Mouse (Mus musculus) MEL (cell line): ENCODE results near the gene Arrdc1. TPM values are rescaled to one million over a fixed set of nuclear protein-coding genes. Genes with fewer than 3 reads are reported as not detected.

Experiments
- DNase-seq: peaks from one replicate; pipeline ENCODE4 v3.0.0; 2011; ENCODE audit warnings: low read depth, low spot score
- H3K27ac ChIP-seq: 2 replicates; pipeline ENCODE4 v1.5.1; 2012; ENCODE audit warnings: low read depth, mild to moderate bottlenecking, control low read depth, low read length, moderate library complexity; ENCODE audit not compliant: control insufficient read depth
- H3K27me3 ChIP-seq, 2 experiments: fragments of 150-350 bp in 1 of 2; sonication (generic) in 1 of 2; 2 replicates each; pipeline ENCODE4 v1.6.1; 2012; ENCODE audit warnings: low read length in 2 of 2, mild to moderate bottlenecking in 2 of 2, improper control_type of control experiment in 1 of 2, moderate library complexity in 1 of 2; ENCODE audit not compliant: insufficient read depth in 2 of 2, control insufficient read depth in 1 of 2
- H3K36me3 ChIP-seq, 2 experiments: 2 replicates each; pipeline ENCODE4 v1.6.1; 2012 to 2014; ENCODE audit warnings: low read length in 2 of 2, improper control_type of control experiment in 1 of 2, inconsistent platforms in 1 of 2, mild to moderate bottlenecking in 1 of 2; ENCODE audit not compliant: insufficient read depth in 2 of 2, control insufficient read depth in 1 of 2
- H3K4me1 ChIP-seq, 2 experiments: fragments of 150-350 bp in 1 of 2; sonication (generic) in 1 of 2; 2 replicates each; pipeline ENCODE4 v1.6.1; 2012; ENCODE audit warnings: low read length in 2 of 2, improper control_type of control experiment in 1 of 2, mild to moderate bottlenecking in 1 of 2; ENCODE audit not compliant: insufficient read depth in 2 of 2, control insufficient read depth in 1 of 2
- H3K4me3 ChIP-seq, 2 experiments: fragments of 150-350 bp in 1 of 2; sonication (generic) in 1 of 2; 2 replicates each; pipeline ENCODE4 v1.5.1; 2012; ENCODE audit warnings: low read depth in 2 of 2, low read length in 2 of 2, mild to moderate bottlenecking in 2 of 2, moderate library complexity in 2 of 2, control low read depth in 1 of 2, improper control_type of control experiment in 1 of 2; ENCODE audit not compliant: control insufficient read depth in 1 of 2, insufficient read depth in 1 of 2
- H3K79me2 ChIP-seq: 2 replicates; pipeline ENCODE4 v1.6.1; 2012; ENCODE audit warnings: mild to moderate bottlenecking, low read length, moderate library complexity; ENCODE audit not compliant: control insufficient read depth, poor library complexity, insufficient read depth
- H3K9ac ChIP-seq: 2 replicates; pipeline ENCODE4 v1.6.1; 2012; ENCODE audit warnings: low read depth, mild to moderate bottlenecking, control low read depth, low read length, moderate library complexity; ENCODE audit not compliant: control insufficient read depth, poor library complexity, severe bottlenecking
- H3K9me3 ChIP-seq: fragments of 150-350 bp; sonication (generic); replicated peaks from 2 replicates; pipeline ENCODE4 v1.6.1; 2012; ENCODE audit warnings: mild to moderate bottlenecking, low read length, improper control_type of control experiment, moderate library complexity; ENCODE audit not compliant: insufficient read depth
- CHD1 ChIP-seq: IDR thresholded peaks from 2 replicates; pipeline ENCODE4 v1.6.1; 2012; ENCODE audit warnings: low read depth, mild to moderate bottlenecking, inconsistent platforms, low read length, improper control_type of control experiment
- CHD2 ChIP-seq: IDR thresholded peaks from 2 replicates; pipeline ENCODE4 v1.6.1; 2011; ENCODE audit warnings: low read length, improper control_type of control experiment
- CTCF ChIP-seq, 3 experiments: IDR thresholded peaks in 2 of 3; conservative IDR thresholded peaks in 1 of 3; 2 replicates each; pipeline ENCODE4 v1.5.1; 2011 to 2012; ENCODE audit warnings: low read length in 3 of 3, low read depth in 2 of 3, mild to moderate bottlenecking in 2 of 3, improper control_type of control experiment in 1 of 3, inconsistent platforms in 1 of 3, mixed read lengths in 1 of 3, moderate library complexity in 1 of 3; ENCODE audit not compliant: control insufficient read depth in 1 of 3, insufficient read depth in 1 of 3, poor library complexity in 1 of 3, severe bottlenecking in 1 of 3
- E2F4 ChIP-seq: IDR thresholded peaks from 2 replicates; pipeline ENCODE4 v1.6.1; 2011; ENCODE audit warnings: low read depth, low read length, improper control_type of control experiment, borderline replicate concordance
- ELF1 ChIP-seq: IDR thresholded peaks from 2 replicates; pipeline ENCODE4 v1.6.1; 2014; ENCODE audit warnings: low read depth, mild to moderate bottlenecking, inconsistent platforms, low read length, improper control_type of control experiment, moderate library complexity
- GATA1 ChIP-seq: IDR thresholded peaks from 2 replicates; pipeline ENCODE4 v1.6.1; 2011; ENCODE audit warnings: low read depth, low read length, improper control_type of control experiment
- HCFC1 ChIP-seq: IDR thresholded peaks from 2 replicates; pipeline ENCODE4 v1.6.1; 2012; ENCODE audit warnings: low read depth, mild to moderate bottlenecking, inconsistent platforms, low read length, improper control_type of control experiment, moderate library complexity
- JUND ChIP-seq: IDR thresholded peaks from 2 replicates; pipeline ENCODE4 v1.6.1; 2011; ENCODE audit warnings: low read depth, mild to moderate bottlenecking, improper control_type of control experiment, low read length
- MXI1 ChIP-seq: IDR thresholded peaks from 2 replicates; pipeline ENCODE4 v1.6.1; 2011; ENCODE audit warnings: mild to moderate bottlenecking, low read depth, low read length, improper control_type of control experiment
- MYB ChIP-seq: IDR thresholded peaks from 2 replicates; pipeline ENCODE4 v1.6.1; 2011; ENCODE audit warnings: mild to moderate bottlenecking, low read depth, low read length, improper control_type of control experiment
- MYC ChIP-seq: IDR thresholded peaks from 2 replicates; pipeline ENCODE4 v1.6.1; 2011; ENCODE audit warnings: low read depth, mild to moderate bottlenecking, low read length, improper control_type of control experiment, moderate library complexity
- NELFE ChIP-seq: IDR thresholded peaks from 2 replicates; pipeline ENCODE4 v1.6.1; 2011; ENCODE audit warnings: low read depth, low read length, improper control_type of control experiment
- NRF1 ChIP-seq: IDR thresholded peaks from 2 replicates; pipeline ENCODE4 v1.6.1; 2014; ENCODE audit warnings: low read depth, mild to moderate bottlenecking, inconsistent platforms, low read length, improper control_type of control experiment, moderate library complexity; ENCODE audit not compliant: poor library complexity, insufficient read depth, severe bottlenecking
- POLR2A ChIP-seq, 2 experiments: IDR thresholded peaks; 2 replicates each; pipeline ENCODE4 v1.6.1; 2011 to 2012; ENCODE audit warnings: low read length in 2 of 2, mild to moderate bottlenecking in 2 of 2, control low read depth in 1 of 2, improper control_type of control experiment in 1 of 2, low read depth in 1 of 2, moderate library complexity in 1 of 2; ENCODE audit not compliant: control insufficient read depth in 1 of 2, insufficient read depth in 1 of 2, poor library complexity in 1 of 2
- POLR2AphosphoS2 ChIP-seq: IDR thresholded peaks from 2 replicates; pipeline ENCODE4 v1.6.1; 2011; ENCODE audit warnings: low read length, improper control_type of control experiment
- POLR2AphosphoS5 ChIP-seq: IDR thresholded peaks from 2 replicates; pipeline ENCODE4 v1.6.1; 2012; ENCODE audit warnings: low read depth, borderline replicate concordance, mild to moderate bottlenecking, inconsistent platforms, low read length, moderate library complexity, mixed read lengths
- SIN3A ChIP-seq: IDR thresholded peaks from 2 replicates; pipeline ENCODE4 v1.6.1; 2012; ENCODE audit warnings: low read length, improper control_type of control experiment, inconsistent platforms
- SMC3 ChIP-seq: IDR thresholded peaks from 2 replicates; pipeline ENCODE4 v1.6.1; 2011; ENCODE audit warnings: low read depth, low read length, improper control_type of control experiment
- TAL1 ChIP-seq: IDR thresholded peaks from 2 replicates; pipeline ENCODE4 v1.6.1; 2012; ENCODE audit warnings: mild to moderate bottlenecking, inconsistent platforms, low read length, moderate library complexity, mixed read lengths
- TBP ChIP-seq: IDR thresholded peaks from 2 replicates; pipeline ENCODE4 v1.8.0; 2011; ENCODE audit warnings: low read depth, low read length, improper control_type of control experiment
- TCF12 ChIP-seq: IDR thresholded peaks from 2 replicates; pipeline ENCODE4 v1.6.1; 2014; ENCODE audit warnings: low read depth, mild to moderate bottlenecking, inconsistent platforms, low read length, improper control_type of control experiment, moderate library complexity
- UBTF ChIP-seq: IDR thresholded peaks from 2 replicates; pipeline ENCODE4 v1.6.1; 2012; ENCODE audit warnings: low read depth, mild to moderate bottlenecking, inconsistent platforms, low read length, improper control_type of control experiment, moderate library complexity, borderline replicate concordance; ENCODE audit not compliant: insufficient read depth
- ZC3H11A ChIP-seq: IDR thresholded peaks from 2 replicates; pipeline ENCODE4 v1.6.1; 2012; ENCODE audit warnings: low read depth, mild to moderate bottlenecking, inconsistent platforms, low read length, improper control_type of control experiment
- ZKSCAN1 ChIP-seq: IDR thresholded peaks from 2 replicates; pipeline ENCODE4 v1.6.1; 2012; ENCODE audit warnings: low read depth, mild to moderate bottlenecking, inconsistent platforms, low read length, improper control_type of control experiment, moderate library complexity
- ZMIZ1 ChIP-seq: IDR thresholded peaks from 2 replicates; pipeline ENCODE4 v1.6.1; 2012; ENCODE audit warnings: low read depth, mild to moderate bottlenecking, inconsistent platforms, low read length, improper control_type of control experiment, moderate library complexity
- polyA plus RNA-seq, 2 experiments: library from polyadenylated mRNA; stranded (reverse) in 1 of 2; unstranded in 1 of 2; fragments of >175 nt in 1 of 2; fragments of >200 nt in 1 of 2; gene quantifications; 2 replicates each; pipeline versions ENCODE4 v1.2.1 to v1.2.4; 2012; ENCODE audit warnings: low replicate concordance in 2 of 2, low read depth in 1 of 2; ENCODE audit not compliant: insufficient read length in 2 of 2, insufficient read depth in 1 of 2, missing spikeins in 1 of 2
- total RNA-seq: library from RNA; depleted of rRNA; stranded (reverse); fragments of 300-350 nt; gene quantifications from 2 replicates; pipeline ENCODE4 v1.2.3, GENCODE M21; 2012

Gene Arrdc1
- total and polyA plus RNA-seq, 3 experiments: 20.2 to 49.0 TPM; not detected in 1

DNA sequence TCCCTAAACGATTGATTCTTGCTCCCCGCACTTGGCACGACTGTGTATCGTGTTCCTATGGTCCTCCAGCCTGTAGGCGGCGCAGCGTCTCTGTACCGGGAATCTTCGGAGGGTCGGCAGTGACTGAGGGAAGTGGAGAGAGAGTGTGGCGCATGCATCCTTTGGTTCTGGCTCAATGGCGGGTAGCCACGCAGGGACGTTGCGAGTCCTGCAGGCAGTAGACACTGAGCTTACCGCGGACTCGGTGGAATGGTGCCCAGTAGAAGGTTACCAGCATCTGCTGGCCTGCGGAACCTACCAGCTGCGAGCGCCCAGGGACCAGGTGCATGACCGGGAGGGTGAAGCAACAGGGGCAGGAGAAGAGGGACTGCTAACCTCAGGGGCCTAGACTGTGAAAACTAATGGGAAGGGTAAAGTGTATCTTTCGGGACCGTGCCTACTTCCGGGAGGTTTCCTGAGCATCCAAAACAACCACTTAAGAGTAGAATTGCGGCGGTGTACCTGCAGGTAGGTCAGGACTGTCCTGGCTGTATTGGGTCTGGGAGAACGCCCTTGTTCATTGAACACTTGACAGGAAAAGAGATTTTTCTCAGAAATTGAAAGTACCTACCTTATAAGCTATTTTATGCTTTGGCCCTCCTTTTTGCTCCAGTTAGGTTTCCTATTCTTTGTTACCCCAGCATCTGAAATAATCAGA lies 27.4 kb upstream of the Arrdc1 start, which contains the start of gene Dph7:
TSS of gene Dph7 (plus strand) at position 97 of the 697 bp plus-strand sequence.
- H3K79me2 ChIP-seq: peaks cover 7% of the 10 kb centered on the region
- peaks cover 4 to 12% of the 10 kb centered on the region in 2 experiments; a peak in 3 of 4 replicates for H3K36me3 ChIP-seq
- peak; percentile 92 for DNase-seq
- no peaks in the 10 kb centered on the region for H3K9me3 ChIP-seq
- no peaks in the 10 kb centered on the region for H3K27me3 ChIP-seq
- H3K9ac ChIP-seq: peak within 1 kb of the TSS; percentile 81
- peak; percentile 76; the same call in 1 of the 2 replicates for TF ChIP-seq MYC
- no peak for TF ChIP-seq CHD1
- TF ChIP-seq ZMIZ1: peak; percentile 80
- 0 out of 2 replicates have a peak, but pooled peaks have one; percentile 48 for TF ChIP-seq TCF12
- TF ChIP-seq POLR2AphosphoS5: 0 out of 2 replicates have a peak, but pooled peaks have one; percentile 82
- peak; percentile 70; the same call in 1 of the 2 replicates for TF ChIP-seq SIN3A
- no peak for TF ChIP-seq E2F4
- TF ChIP-seq MYB: no peak
- peak; percentile 47; the same call in 1 of the 2 replicates for TF ChIP-seq ELF1
- TF ChIP-seq NELFE: peak; percentile 60
- TF ChIP-seq TAL1: no peak
- peak; percentile 80 for TF ChIP-seq TBP
- no peak for TF ChIP-seq GATA1
- peak; percentile 83 for TF ChIP-seq HCFC1
- no peak for TF ChIP-seq ZKSCAN1
- TF ChIP-seq ZC3H11A: no peak
- no peak for TF ChIP-seq JUND
- TF ChIP-seq MXI1: peak; percentile 66
- TF ChIP-seq POLR2AphosphoS2: peak; percentile 99
- no peak for TF ChIP-seq UBTF
- peak; percentile 83 to 87 for TF ChIP-seq POLR2A (IDR thresholded peaks at IDR 0.05; ENCODE audit: control insufficient read depth in 1 of 2, insufficient read depth in 1 of 2, low read depth in 1 of 2, low read length in 2 of 2, poor library complexity in 1 of 2)
- TF ChIP-seq CTCF (IDR thresholded peaks at IDR 0.05 in 2 of 3, conservative IDR thresholded peaks at IDR 0.05 in 1 of 3; ENCODE audit: control insufficient read depth in 1 of 3, insufficient read depth in 1 of 3, low read depth in 2 of 3, low read length in 3 of 3, poor library complexity in 1 of 3, severe bottlenecking in 1 of 3): peak; percentile 85 to 93 (median 91)
- TF ChIP-seq NRF1: peak; percentile 27; the same call in 1 of the 2 replicates
- no peak; the same call in 1 of the 2 replicates for TF ChIP-seq SMC3
- no peak for TF ChIP-seq CHD2
- peaks cover 0 to 8% of the 10 kb centered on the region in 2 experiments; a peak in 1 of 4 replicates for H3K4me1 ChIP-seq
- peak within 1 kb of the TSS; percentile 82 to 91 for H3K4me3 ChIP-seq
- H3K27ac ChIP-seq: peak within 1 kb of the TSS; percentile 26
